Mouse (Mus musculus) cerebellum, adult 18-20 months (tissue): ENCODE data around the gene Kcnd2.
"Not testable (repeated sequence)": the region's sequence is repeated elsewhere in the genome, so short reads cannot be mapped to it uniquely, and the experiment has no call there.

Experiments
- DNase-seq, 2 experiments: peaks; one replicate each; pipeline ENCODE4 v3.0.0; 2021

Gene Kcnd2

DNA sequence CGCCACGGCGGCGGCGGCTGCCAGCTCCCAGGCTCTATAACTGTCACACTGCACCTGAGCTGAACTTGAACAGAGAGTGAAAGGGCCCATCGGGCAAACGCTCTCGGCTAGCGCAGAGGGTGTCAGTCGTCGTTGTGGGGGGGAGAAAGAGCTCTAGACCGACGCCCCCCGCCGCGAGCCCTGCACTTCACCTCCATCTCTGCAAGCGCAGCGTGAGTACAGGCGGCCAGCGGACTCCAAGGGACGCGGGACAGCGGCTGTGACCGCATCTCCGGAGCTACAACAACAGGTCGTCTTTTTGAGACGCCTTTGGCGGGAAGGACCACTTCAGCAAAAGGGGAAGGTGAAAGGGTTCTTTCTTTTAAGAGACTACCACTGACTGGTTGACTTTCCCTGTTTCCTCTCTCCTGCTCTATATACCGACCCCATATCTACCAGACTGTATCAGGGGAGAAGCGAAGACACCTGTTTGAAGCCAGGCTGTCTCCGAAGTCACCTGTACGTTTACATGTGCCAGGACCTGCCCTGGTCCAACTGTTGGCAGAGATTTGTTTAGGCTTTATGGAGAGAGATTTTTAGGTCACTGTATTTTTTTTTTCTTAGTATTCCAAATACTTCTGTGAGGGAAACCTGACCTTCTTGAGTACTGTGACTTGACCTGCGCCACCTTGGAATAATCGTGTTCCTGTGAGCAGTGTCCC, at the start of gene Kcnd2:
Gene Kcnd2 (plus strand): TSS at position 13 of the 701 bp plus-strand sequence.
- peak in 1 of 2 experiments; percentile 41 for DNase-seq

DNA sequence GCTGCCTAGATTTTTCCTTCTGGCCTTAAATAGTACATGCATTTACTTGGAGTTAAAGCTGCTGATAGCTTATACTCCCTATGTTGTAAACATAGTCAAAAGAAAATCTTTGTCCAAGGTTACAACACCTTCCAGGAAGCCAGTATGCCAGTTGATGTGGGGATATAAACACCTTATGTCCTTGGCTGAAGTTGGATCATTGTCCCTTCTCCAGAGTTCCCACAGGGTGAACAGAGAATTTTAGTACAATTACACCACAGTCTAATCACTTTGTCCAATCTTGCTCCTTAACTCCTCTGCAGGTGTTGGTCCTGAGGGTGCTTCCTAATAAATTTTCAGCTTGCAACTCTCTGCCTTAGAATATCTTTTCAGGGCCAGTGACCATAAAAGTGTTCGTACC, 48.7 kb upstream of the Kcnd2 start:
- no peak for DNase-seq

DNA sequence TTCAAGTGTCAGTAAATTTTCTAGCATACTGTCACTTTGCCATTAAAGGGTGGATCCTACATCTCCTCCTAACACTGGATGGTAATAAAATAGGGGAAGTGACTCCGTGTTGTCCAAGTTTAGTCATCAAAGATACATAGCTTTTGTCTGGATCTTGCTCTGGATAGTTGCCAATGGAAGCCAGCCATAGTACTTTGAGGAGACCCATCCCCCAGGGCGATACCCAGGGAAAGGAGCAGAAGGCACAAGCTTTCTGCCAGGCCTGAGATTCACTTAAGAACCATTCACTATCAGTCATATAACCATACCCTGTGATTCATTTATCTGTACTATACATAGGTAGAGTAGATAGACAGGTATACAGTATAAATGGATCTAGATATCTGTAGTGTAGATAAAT, 20.0 kb upstream of the Kcnd2 start:
- DNase-seq: no peak

DNA sequence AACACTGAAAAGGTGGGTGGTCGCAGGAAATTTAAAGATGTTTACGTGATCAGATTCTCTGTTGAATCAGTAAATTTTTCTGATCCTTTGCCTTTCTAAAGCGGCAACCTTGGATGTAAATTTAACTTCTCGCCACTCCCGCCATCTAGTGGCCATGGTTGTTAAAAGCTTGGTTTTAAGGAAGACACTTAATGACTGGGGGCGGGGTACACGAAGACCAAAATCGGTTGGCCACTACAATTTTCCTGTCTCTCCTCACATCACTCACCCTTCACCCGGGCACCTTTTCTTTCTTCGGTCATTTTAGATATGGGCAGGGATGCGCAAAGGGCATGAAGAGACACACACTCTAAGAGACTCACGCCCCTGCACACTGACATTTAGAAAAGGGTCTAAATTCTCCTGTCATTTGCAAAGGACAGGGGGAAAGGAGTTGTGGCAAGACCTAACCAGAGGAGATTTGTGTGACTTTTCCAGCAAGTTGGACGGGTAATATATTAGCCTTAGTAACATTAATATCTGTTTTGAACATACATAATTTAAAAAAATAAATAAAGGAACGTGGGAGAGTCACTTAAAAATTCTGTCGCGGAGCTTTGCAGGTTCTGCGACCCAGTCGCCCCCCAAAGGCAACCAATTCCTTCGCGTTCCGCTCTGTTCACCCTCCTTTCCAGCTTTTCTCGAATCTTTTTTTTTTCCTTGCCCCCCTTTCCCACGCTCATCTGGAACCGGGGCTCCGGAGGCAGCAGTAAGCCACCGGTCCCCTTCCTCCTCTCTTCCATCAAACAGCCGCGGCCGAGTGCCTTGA, 1.2 kb upstream of the Kcnd2 start:
- DNase-seq: peak; percentile 90 to 91

DNA sequence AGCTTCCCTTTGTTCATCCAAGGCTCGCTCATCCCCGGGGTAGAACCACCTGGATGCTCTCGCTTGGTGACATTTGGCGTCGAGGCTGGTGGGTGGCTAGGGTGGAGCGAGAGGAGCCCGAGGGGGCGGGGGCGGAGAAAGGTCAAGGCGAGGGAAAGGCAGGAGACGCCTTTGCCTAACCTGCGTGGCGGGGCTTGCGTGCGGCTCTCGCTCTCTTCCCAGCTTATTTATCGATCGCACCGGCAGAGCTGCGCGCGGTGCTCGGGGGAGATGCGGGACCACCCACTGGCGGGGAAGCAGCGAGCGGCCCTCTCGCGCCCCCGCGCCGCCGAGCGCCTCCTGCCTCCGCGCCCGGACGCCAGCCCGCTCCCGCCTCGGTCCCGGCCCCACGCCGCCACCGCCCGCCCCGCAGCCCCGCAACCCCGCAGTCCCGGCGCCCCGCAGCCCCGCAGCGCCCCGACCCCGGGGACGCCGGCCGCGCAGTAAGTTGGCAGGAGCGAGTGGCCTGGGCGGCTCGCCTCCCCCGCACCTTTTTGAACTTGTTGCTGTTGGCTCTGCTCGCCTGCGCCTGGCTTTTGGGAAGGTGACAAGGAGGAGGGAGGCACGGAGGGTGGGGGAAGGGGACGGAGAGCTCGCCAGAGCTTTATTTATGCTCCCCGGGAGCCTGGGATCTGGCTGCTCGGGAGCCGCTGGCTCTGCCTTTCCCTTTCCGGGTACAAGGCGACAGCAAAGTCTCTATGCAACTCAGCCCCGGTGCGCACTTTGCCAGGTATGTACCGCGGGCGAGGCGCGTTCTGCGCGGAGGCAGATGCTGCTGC, 421 bp upstream of the Kcnd2 start:
- peak; percentile 90 for DNase-seq

DNA sequence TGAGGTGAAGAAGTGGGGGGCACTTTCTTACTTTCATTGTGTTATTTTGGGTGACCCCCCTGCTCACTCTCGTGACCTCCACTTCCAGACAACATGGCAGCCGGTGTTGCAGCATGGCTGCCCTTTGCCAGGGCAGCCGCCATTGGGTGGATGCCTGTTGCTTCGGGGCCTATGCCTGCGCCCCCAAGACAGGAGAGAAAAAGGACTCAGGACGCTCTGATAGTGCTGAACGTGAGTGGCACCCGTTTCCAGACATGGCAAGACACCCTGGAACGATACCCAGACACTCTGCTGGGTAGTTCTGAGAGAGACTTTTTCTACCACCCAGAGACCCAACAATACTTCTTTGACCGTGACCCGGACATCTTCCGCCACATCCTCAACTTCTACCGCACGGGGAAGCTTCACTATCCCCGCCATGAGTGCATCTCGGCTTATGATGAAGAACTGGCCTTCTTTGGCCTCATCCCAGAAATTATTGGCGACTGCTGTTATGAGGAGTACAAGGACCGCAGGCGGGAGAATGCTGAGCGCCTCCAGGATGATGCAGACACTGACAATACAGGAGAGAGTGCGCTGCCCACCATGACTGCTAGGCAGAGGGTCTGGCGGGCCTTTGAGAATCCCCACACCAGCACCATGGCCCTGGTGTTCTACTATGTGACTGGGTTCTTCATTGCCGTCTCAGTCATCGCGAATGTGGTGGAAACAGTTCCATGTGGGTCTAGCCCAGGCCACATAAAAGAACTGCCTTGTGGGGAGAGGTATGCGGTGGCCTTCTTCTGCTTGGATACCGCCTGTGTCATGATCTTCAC, 1.1 kb downstream of the Kcnd2 start:
- DNase-seq: peak; percentile 59 to 65

DNA sequence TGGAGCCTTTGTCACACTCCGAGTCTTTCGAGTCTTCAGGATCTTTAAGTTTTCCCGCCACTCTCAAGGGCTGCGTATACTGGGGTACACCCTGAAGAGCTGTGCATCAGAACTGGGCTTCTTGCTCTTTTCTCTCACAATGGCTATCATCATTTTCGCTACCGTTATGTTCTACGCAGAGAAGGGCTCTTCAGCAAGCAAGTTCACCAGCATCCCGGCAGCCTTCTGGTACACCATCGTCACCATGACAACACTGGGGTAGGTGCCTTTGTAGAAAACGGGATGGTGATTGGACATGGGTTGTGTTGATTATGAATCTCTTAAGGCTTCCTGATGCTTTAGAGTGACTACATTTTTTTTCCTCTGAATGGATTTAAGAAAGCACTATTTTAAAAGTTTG, 1.9 kb downstream of the Kcnd2 start:
- DNase-seq: peak; percentile 47 to 55

DNA sequence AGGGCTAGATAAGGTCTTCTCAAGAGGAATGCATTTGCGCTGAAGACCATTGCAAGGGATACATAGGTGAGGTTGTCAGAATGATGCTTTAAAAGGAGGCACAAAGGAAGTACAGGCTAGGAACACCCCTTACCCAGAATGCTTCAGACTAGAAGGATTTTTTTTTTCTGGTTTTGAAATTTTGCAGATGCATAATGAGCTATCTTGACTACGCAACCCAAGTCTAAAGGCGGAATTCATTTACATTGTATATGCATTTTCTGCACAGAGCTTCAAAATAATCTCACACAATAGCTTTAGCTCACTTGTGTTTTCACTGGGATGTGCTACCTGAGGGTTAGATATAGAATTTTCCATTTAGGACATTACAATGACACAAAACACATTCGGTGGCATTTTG, 10.8 kb downstream of the Kcnd2 start:
- no peak for DNase-seq

DNA sequence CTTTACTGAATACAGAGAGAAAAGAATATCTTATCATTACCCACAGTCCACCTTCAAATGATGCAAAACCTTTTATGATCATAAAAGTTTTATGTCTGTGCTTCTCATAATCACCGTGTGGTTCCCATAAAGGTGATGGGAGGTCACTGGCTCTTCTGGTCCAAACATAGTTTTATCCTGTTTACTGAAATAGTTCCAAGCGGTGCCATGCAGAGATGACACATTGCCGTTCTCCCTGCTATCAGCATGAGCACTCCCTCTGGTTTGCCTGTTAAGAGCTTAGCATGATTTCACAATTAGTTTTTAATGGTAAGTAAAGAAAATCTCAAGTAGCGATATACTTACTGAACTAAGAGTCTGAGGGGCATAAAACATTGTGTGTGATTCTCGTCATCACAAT, 43.7 kb downstream of the Kcnd2 start:
- DNase-seq: peak; percentile 46 to 67

DNA sequence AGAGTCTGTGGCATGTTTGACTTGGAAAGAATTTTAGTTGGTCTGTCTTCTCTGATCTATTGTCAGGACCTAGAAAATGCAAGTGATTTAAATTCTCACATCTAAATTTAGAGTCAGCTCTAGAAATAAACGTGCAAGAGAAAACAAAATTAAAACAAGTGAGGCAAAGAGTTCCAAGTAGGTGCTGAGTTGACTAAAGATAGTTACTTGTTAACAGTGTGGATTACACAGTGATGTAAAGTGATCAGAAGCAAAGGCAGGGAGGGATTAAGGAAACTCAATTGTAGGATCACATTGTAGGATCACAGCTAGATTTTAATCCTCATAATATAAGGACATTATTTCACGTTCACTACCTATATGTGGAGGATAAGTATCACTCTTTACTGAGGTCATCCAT, 52.6 kb downstream of the Kcnd2 start:
- no peak for DNase-seq

DNA sequence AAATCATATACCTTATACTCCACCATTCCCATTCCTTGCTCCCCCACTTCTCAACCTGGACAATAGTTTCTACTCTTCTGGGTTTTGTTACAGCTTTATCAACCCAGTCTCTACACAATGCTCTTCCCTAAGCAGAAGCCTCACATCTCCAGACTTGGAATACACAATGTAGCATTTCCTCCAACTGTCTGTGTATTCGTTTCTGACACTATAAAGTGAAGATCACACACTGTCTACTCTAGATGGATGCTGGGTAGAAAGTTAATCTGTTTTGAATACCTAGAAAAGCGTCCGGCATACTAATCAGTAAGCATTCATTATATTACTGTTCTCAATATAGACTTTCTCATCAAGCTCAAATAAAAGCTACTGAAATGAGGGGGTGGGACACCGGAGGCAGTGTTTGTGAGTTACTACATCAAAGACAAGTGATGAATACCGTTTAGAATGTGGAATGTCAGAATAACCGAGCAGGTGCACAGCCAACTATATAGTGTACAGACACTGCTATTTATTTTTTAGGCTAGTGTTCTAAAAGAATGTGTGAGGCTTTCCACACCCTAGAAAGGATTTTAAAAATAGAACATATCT, 62.1 kb downstream of the Kcnd2 start:
- no peak for DNase-seq

DNA sequence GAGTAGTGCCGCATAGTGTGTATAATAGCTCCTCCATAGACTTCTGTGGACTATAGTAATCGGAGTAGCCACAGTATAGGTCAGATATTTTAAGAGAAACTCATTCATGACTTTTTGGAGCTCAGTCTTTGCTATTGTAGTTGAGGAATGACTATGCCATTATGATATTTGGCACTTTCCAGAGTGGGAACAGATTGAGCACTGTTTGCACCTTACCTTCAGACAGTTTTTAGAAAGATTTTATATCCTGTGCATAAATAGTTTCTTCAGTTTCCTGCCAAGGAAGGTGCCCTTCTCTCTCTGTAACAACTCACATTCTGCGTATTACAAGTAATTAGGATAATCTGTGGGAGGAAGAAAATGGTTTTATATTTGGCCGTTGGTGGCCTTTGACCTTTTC, 89.6 kb downstream of the Kcnd2 start:
- DNase-seq: no peak

DNA sequence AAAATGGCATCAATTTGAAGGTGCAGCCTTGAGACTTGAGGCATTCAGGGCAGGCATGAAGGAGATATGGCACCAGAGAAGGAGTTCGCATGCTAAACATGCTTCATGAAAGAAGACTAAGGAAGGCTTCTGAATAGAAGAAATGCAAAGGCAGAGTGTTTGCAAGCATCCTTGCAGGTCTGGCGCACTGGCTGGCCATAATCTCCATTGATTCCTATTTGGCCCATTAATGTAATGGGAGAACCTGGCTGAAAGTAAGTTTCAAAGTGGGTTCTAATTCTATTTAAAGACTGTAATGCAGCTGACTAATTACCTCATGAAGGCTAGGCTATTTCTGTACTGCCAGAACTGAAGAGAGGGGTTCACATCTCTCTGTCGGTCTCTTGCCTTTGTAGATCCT, 94.9 kb downstream of the Kcnd2 start:
- no peak for DNase-seq

DNA sequence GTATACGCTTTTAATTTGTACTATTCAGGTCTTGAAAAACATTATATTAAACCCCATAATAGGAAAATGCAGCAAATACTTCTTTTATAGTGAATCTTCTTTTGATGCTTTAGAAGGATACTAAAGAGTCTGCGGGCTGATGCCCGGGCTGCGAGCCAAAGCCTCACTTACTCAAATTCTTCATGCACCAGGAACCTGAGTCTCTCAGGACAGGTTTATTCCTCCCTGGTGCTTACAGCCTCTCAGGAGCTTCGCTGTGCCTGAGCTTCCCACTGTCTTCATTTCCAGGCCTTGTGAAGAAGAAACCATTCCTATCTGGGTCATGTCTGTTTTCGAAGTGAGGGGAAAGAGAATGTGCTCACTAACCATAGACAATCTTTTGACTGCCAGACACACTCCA, 106.1 kb downstream of the Kcnd2 start:
- DNase-seq: peak; percentile 41 to 53

DNA sequence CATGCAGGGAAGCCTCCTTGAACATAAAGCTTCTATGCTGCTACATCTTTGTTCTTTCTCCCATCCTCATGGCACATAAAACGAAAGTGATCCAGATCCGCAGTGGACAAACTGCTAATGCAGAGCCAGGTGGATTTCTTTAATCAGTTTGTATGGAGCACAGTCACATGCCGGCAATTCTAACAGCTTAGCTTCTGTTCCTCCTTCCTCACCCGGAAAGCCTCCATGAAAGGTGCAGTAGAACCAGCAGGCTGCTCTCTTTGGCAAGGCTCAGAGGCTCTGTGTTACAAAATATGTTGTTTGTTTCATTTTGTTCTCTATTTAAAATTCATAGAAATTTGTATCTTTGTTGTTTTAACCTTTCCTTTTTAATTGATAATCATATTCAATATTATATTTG, 106.9 kb downstream of the Kcnd2 start:
- DNase-seq: peak in 1 of 2 experiments; percentile 24

DNA sequence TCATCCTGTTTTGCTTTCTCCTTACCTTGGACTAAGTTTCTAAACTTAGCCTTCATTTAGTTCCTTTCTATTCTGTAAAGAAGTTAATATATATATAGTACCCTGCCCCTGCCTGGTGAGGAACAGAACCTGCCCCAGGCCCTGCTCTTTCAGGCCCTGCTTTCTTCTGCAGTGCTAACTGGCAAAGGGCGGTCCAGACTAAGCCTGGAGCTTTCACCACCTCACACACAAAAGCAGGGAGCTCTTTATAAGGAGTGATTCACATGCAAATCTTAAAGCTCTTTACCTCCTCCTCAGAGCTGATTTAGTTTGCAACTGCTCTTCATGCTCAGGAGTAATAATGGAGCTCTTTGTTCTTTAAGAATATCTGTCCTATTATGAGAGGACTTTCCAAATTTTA, 109.9 kb downstream of the Kcnd2 start:
- DNase-seq: no peak

DNA sequence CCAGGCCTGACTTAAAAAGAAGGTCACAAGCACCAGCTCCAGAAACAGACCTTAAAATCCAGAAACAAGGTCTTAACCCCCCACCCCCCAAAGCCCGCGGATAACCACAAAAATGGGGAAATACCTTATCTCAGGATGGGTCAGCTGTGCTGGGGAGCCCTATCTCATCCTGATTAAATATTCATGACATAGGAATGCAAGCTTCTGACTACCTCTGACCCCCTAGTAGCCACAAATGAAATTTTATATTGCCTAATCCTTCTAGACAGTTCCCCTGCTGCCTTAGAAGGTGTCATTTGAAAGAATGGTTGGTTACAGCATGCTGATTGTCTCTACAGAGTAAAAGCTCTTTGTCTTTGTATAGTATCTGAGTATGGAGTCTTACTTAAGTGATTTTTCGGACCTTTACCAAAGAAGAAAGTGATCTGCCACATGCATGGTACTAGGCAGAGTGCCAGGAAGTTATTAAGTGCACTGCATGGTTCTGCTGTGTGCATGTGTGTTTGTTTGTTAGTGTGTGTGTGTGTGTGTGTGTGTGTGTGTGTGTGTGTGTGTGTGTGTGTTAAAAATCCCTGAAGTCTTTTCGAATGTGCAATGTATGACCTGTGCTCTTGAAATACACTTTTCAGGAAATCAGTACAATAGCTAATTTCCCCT, 111.9 kb downstream of the Kcnd2 start:
- DNase-seq: no peak

DNA sequence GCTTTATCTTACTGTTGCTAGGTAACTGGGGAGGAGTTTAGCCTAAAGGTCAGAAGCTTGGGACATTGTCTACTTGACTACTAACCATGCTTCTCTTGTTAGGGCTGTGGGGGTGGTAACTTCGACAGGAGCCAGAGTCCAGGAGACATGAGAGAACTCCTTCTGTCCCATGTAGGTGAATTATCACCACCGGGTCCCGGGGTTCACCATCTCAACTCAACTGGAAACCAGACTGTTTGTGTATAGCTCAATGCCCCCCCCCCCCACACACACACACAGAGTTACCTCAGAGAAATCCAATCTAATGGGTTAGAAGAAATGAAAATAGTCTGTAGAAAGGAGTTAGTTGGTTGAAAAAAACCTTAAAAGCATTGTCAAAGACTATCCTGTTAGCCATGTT, 170.0 kb downstream of the Kcnd2 start:
- not testable (repeated sequence) for DNase-seq

DNA sequence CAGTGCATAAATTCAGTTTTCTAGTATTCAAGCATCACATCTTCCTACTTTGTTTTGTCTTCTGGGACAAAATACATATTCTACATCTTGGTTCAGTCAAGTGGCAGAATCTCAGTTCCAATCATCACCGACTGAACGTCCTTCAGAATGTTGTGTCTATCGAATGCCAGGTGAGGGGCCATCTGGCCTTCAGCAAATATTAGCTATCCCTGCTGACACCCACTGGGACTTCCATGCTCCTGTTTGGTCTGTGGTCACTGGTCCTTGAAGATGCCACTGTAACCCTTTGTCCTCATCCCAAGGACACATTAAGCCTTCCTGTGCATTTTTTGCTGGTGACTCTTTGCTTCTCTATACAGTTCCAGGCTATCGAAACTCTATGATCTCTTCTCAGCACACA, 176.5 kb downstream of the Kcnd2 start:
- DNase-seq: peak; percentile 37 to 46

DNA sequence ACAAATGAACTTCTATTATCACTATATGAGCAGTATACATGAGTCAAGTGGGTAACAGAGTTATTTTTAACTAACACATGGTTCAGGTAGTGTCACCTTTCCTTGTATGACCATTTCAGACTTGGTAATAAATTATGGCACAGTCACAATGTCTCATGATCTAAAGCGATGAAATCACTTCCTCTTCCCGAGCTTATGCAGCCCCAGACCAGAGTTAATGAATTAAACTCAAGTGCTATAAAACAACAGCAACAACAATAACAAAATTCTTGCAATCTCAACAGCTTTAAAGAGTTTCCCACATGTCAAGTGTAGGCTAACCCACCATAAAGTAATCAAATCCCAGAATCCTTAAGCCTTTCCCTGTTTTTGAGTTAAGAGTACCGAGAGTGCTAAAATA, 198.4 kb downstream of the Kcnd2 start:
- no peak for DNase-seq

DNA sequence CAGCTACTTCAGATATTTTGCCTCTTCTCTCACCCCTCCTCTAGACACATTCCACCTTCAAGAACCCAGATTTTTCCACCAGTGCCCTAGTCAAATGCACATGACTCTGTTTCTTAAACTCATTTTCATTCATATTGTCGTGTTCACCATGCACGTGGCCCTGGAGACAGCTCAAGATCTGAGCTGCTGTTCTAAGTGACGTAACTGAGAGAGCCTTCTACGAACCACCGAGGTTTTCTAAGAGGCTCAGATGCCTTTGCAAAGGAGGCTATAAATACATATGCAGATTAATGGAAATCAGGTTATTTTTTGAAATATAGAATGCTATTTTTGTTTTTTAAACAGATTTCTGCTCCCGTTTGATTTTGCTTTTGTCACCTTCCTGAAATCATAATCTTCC, 202.9 kb downstream of the Kcnd2 start:
- no peak for DNase-seq
